In genomic region chr14:51131086-51131815, GRCm38 (mm10) we compare ENCODE assay signal across 37 mouse cellular contexts. TPM values are rescaled to one million over a fixed set of nuclear protein-coding genes. Genes with fewer than 3 reads are reported as not detected.
A peak's percentile ranks its signal among the peaks of the same experiment; 100 is the strongest.
DNase-seq lines count a peak whose midpoint lies in the region; ATAC-seq and TF ChIP-seq lines count a peak whose summit lies in the region.
"Had no signal": no experiment of that assay in that cellular context is flagged by ENCODE, and none has a peak within 500 bp of the region (broad histone marks: within the 10 kb centered on the region; RNA-seq: fewer than 3 reads in every experiment).

No protein-coding gene starts in this region.

- no peaks in the 10 kb centered on the region for H3K36me3 ChIP-seq in G1E (replicated peaks)
- no peaks in the 10 kb centered on the region for H3K36me3 ChIP-seq in liver, embryonic 15.5 days (replicated peaks)
- H3K36me3 ChIP-seq: hindbrain, embryonic 12.5 days; limb, embryonic 10.5 days; limb, embryonic 15.5 days; midbrain, embryonic 12.5 days; neural tube, embryonic 12.5 days had no signal

- ATAC-seq in G1E (ENCODE audit: extremely low read depth, insufficient number of reproducible peaks, low FRiP score, poor library complexity, severe bottlenecking) = no peak
- ATAC-seq in liver, embryonic 15.5 days (ENCODE audit: insufficient read depth) = no peak
- ATAC-seq in erythroid progenitor cell, adult 5-6 weeks (replicated peaks; ENCODE audit: low FRiP score, poor library complexity, severe bottlenecking) = no peak
- ATAC-seq: forebrain, embryonic 14.5 days; hindbrain, postnatal 0 days had no signal

- peaks cover 57% of the 10 kb centered on the region for H3K4me1 ChIP-seq in G1E (ENCODE audit: insufficient read depth, low read depth, low read length)
- peaks cover 69% of the 10 kb centered on the region for H3K4me1 ChIP-seq in liver, embryonic 15.5 days (replicated peaks)
- H3K4me1 ChIP-seq: hindbrain, embryonic 12.5 days; limb, embryonic 10.5 days; limb, embryonic 15.5 days; midbrain, embryonic 12.5 days; neural tube, embryonic 12.5 days had no signal

- peak overlapping the region; percentile 54; the same call in 1 of the 2 replicates for H3K9ac ChIP-seq in liver, embryonic 15.5 days
- H3K9ac ChIP-seq: hindbrain, embryonic 12.5 days; limb, embryonic 15.5 days; midbrain, embryonic 12.5 days; neural tube, embryonic 12.5 days had no signal

- H3K9me3 ChIP-seq in G1E (replicated peaks) = no peaks in the 10 kb centered on the region
- no peaks in the 10 kb centered on the region for H3K9me3 ChIP-seq in liver, embryonic 15.5 days (replicated peaks)
- H3K9me3 ChIP-seq: limb, embryonic 10.5 days; limb, embryonic 15.5 days; midbrain, embryonic 12.5 days; neural tube, embryonic 12.5 days had no signal

- H3K27me3 ChIP-seq in G1E (ENCODE audit: insufficient read depth, low read length) = no peaks in the 10 kb centered on the region
- H3K27me3 ChIP-seq in liver, embryonic 15.5 days = no peaks in the 10 kb centered on the region
- H3K27me3 ChIP-seq: hindbrain, embryonic 12.5 days; limb, embryonic 15.5 days; megakaryocyte, embryonic 14.5 days; midbrain, embryonic 12.5 days; neural tube, embryonic 12.5 days had no signal

- TF ChIP-seq CTCF in G1E (IDR thresholded peaks at IDR 0.05; ENCODE audit: low read depth, low read length) = no peak

- peak; percentile 85 for DNase-seq in heart, adult 11 months
- DNase-seq in heart, adult 18-20 months = no peak
- no peak for DNase-seq in G1E (ENCODE audit: low spot score)
- DNase-seq in liver = peak; percentile 35
- DNase-seq in urinary bladder, postnatal 36 days (ENCODE audit: low spot score in 2 of 2) = no peak
- DNase-seq: adrenal gland, postnatal 14 days; cerebellum, adult 2 months; cerebellum, postnatal 14 days; gastrocnemius, postnatal 25 days; heart, adult 2 months; heart, postnatal 36 days; kidney, adult 8-10 months; kidney, postnatal 10 days; layer of hippocampus, postnatal 36 days; lung, postnatal 4 days; right cerebral cortex, postnatal 4 days; thymus, adult 18-20 months; thymus, postnatal 36 days had no signal

- H3K4me2 ChIP-seq in liver, embryonic 15.5 days = peak overlapping the region; percentile 19; the same call in 1 of the 2 replicates
- H3K4me2 ChIP-seq: hindbrain, embryonic 12.5 days; limb, embryonic 15.5 days; midbrain, embryonic 12.5 days; neural tube, embryonic 12.5 days had no signal

- peak overlapping the region; percentile 48; the same call in 1 of the 2 replicates for H3K4me3 ChIP-seq in G1E (ENCODE audit: low read depth, low read length)
- H3K4me3 ChIP-seq in liver, embryonic 15.5 days (replicated peaks) = no peak overlapping the region
- H3K4me3 ChIP-seq: heart, adult 2 months; hindbrain, embryonic 12.5 days; limb, embryonic 10.5 days; limb, embryonic 15.5 days; midbrain, embryonic 12.5 days; myocyte; neural tube, embryonic 12.5 days had no signal

- H3K27ac ChIP-seq in liver, embryonic 15.5 days (replicated peaks) = peak overlapping the region; percentile 95
- H3K27ac ChIP-seq: heart, adult 2 months; hindbrain, embryonic 12.5 days; hindbrain, postnatal 0 days; limb, embryonic 10.5 days; limb, embryonic 15.5 days; midbrain, embryonic 12.5 days; neural tube, embryonic 12.5 days had no signal

- WGBS in liver, embryonic 15.5 days (ENCODE audit: insufficient replicate concordance) = 41% methylated on average over 7 of the region's 7 CpGs

RNA-seq across cellular contexts. Expression of gene Rnase6, which starts 7.5 kb away (rescaled TPM):
- 1 to 10 TPM in 1 of 2 experiments, under 1 TPM in 1; 0.65 to 1.2 TPM for total RNA-seq in heart, adult 18-20 months (2021)
- total RNA-seq in G1E (2014; fragmentation: Nextera tagmentation) (41.7 and 44.8 TPM in 2 replicates), G1E (2017) (44.9 and 45.1 TPM in 2 replicates)
- 1.4 and 1.5 TPM in 2 replicates for polyA plus RNA-seq in G1E (2012)
- polyA plus RNA-seq in liver, embryonic 15.5 days (2015; fragmentation: Nextera tagmentation; extraction: Ambion mirVana) = 3.3 and 5.1 TPM in 2 replicates
- total RNA-seq in erythroid progenitor cell, adult 5-6 weeks (2015; ENCODE audit: low replicate concordance) = 10.5 and 25.6 TPM in 2 replicates
- 11.7 and 13.3 TPM in 2 replicates for total RNA-seq in erythroid progenitor cell, adult 5-6 weeks (2017; ENCODE audit: low replicate concordance)
- total RNA-seq: gastrocnemius, postnatal 25 days had no signal
- polyA plus RNA-seq: limb, embryonic 10.5 days had no signal

RNA-seq across cellular contexts. Expression of gene Rnase1, which starts 15.3 kb away (rescaled TPM):
- 1 to 10 TPM in 1 of 2 experiments, under 1 TPM in 1; 0.89 to 1.3 TPM for total RNA-seq in heart, adult 18-20 months (2021)
- total RNA-seq in G1E (2014; fragmentation: Nextera tagmentation) = not detected in 2 replicates
- total RNA-seq in G1E (2017) = 0.17 and 0.22 TPM in 2 replicates
- polyA plus RNA-seq in G1E (2012) = not detected in 2 replicates
- polyA plus RNA-seq in liver, embryonic 15.5 days (2015; fragmentation: Nextera tagmentation; extraction: Ambion mirVana) = 0.12 and 0.39 TPM in 2 replicates
- total RNA-seq in erythroid progenitor cell, adult 5-6 weeks (2015; ENCODE audit: low replicate concordance) = not detected in 2 replicates
- total RNA-seq in erythroid progenitor cell, adult 5-6 weeks (2017; ENCODE audit: low replicate concordance) = not detected in 2 replicates
- total RNA-seq: adrenal gland, postnatal 14 days; gastrocnemius, postnatal 25 days had no signal
- polyA plus RNA-seq: hindbrain, embryonic 12.5 days; midbrain, embryonic 12.5 days had no signal

RNA-seq across cellular contexts. Expression of gene Eddm3b, which starts 17.0 kb away (rescaled TPM):
- total RNA-seq in heart, adult 18-20 months (2021) = not detected
- total RNA-seq in G1E (2014; fragmentation: Nextera tagmentation) (not detected in 2 replicates), G1E (2017) (0.11 TPM in 1 of 2 replicates, not detected in the other)
- not detected in 2 replicates for polyA plus RNA-seq in G1E (2012)
- not detected in 2 replicates for polyA plus RNA-seq in liver, embryonic 15.5 days (2015; fragmentation: Nextera tagmentation; extraction: Ambion mirVana)
- total RNA-seq in erythroid progenitor cell, adult 5-6 weeks (2015; ENCODE audit: low replicate concordance) = not detected in 2 replicates
- not detected in 2 replicates for total RNA-seq in erythroid progenitor cell, adult 5-6 weeks (2017; ENCODE audit: low replicate concordance)
- total RNA-seq: adrenal gland, postnatal 14 days; gastrocnemius, postnatal 25 days; heart, adult 2 months; heart, postnatal 36 days; hindbrain, postnatal 0 days; layer of hippocampus, postnatal 36 days; midbrain, postnatal 0 days had no signal
- polyA plus RNA-seq: cerebellum, adult 2 months; cortical plate, adult 2 months; embryonic facial prominence, embryonic 14.5 days; forebrain, embryonic 14.5 days; heart, adult 2 months; heart, embryonic 14.5 days; hindbrain, embryonic 12.5 days; hindbrain, postnatal 0 days; intestine, embryonic 16.5 days; large intestine, adult 2 months; limb, embryonic 10.5 days; limb, embryonic 15.5 days; lung, embryonic 16.5 days; midbrain, embryonic 12.5 days; neural tube, embryonic 12.5 days; stomach, embryonic 16.5 days had no signal

RNA-seq across cellular contexts. Expression of gene Rnase2b, which starts 30.8 kb away (rescaled TPM):
- total RNA-seq in heart, adult 18-20 months (2021) = not detected
- total RNA-seq in G1E (2014; fragmentation: Nextera tagmentation) (not detected in 2 replicates), G1E (2017) (0.23 TPM in 1 of 2 replicates, not detected in the other)
- not detected in 2 replicates for polyA plus RNA-seq in G1E (2012)
- not detected in 2 replicates for polyA plus RNA-seq in liver, embryonic 15.5 days (2015; fragmentation: Nextera tagmentation; extraction: Ambion mirVana)
- not detected in 2 replicates for total RNA-seq in erythroid progenitor cell, adult 5-6 weeks (2015; ENCODE audit: low replicate concordance)
- not detected in 2 replicates for total RNA-seq in erythroid progenitor cell, adult 5-6 weeks (2017; ENCODE audit: low replicate concordance)
- total RNA-seq: adrenal gland, postnatal 14 days; gastrocnemius, postnatal 25 days; heart, adult 2 months; heart, postnatal 36 days; hindbrain, postnatal 0 days; layer of hippocampus, postnatal 36 days; midbrain, postnatal 0 days had no signal
- polyA plus RNA-seq: cerebellum, adult 2 months; cortical plate, adult 2 months; embryonic facial prominence, embryonic 14.5 days; forebrain, embryonic 14.5 days; heart, adult 2 months; heart, embryonic 14.5 days; hindbrain, embryonic 12.5 days; hindbrain, postnatal 0 days; intestine, embryonic 16.5 days; large intestine, adult 2 months; limb, embryonic 10.5 days; limb, embryonic 15.5 days; lung, embryonic 16.5 days; midbrain, embryonic 12.5 days; midbrain, postnatal 0 days; myocyte; neural tube, embryonic 12.5 days; stomach, embryonic 16.5 days had no signal

RNA-seq across cellular contexts. Expression of gene Ang, which starts 40.3 kb away (rescaled TPM):
- 1 to 10 TPM; 6.1 to 6.9 TPM for total RNA-seq in heart, adult 18-20 months (2021)
- total RNA-seq in G1E (2014; fragmentation: Nextera tagmentation) (1.6 TPM in 1 of 2 replicates, not detected in the other), G1E (2017) (0.16 TPM in 1 of 2 replicates, not detected in the other)
- polyA plus RNA-seq in G1E (2012) = not detected in 2 replicates
- 6.8 and 7.4 TPM in 2 replicates for polyA plus RNA-seq in liver, embryonic 15.5 days (2015; fragmentation: Nextera tagmentation; extraction: Ambion mirVana)
- total RNA-seq in erythroid progenitor cell, adult 5-6 weeks (2015; ENCODE audit: low replicate concordance) = 8.0 and 17.7 TPM in 2 replicates
- 2.2 TPM in 1 of 2 replicates, not detected in the other for total RNA-seq in erythroid progenitor cell, adult 5-6 weeks (2017; ENCODE audit: low replicate concordance)

Comparison
In these comparisons a context has a peak if more than half of its experiments do, and no peak if none do; other contexts are left out.
1. DNase-seq: peak in heart, adult 11 months (single experiment) and liver (single experiment); none in heart, adult 18-20 months (0 of 2), G1E (single experiment) and urinary bladder, postnatal 36 days (0 of 2).
2. RNA of gene Rnase6, which starts 7.5 kb away (total RNA-seq): 41.7 to 45.1 TPM in G1E and 10.5 to 25.6 TPM in erythroid progenitor cell, adult 5-6 weeks; 0.65 to 1.2 TPM in heart, adult 18-20 months; every median in the first group is over 4 times any median in the second.